Mouse (Mus musculus) hindbrain, embryonic 13.5 days (tissue): ENCODE measurements around the gene Invs. TPM values are rescaled to one million over a fixed set of nuclear protein-coding genes. Genes with fewer than 3 reads are reported as not detected.
"Not testable (repeated sequence)": the region's sequence is repeated elsewhere in the genome, so short reads cannot be mapped to it uniquely, and the experiment has no call there.

Experiments
- ATAC-seq: fragments of 200-750 bp; cut with Nextera tagmentation; 2 replicates; pipeline ENCODE4 v1.8.0; 2017; ENCODE audit warnings: moderate TSS enrichment; ENCODE audit not compliant: low FRiP score
- H3K27ac ChIP-seq: fragments of 300-500 bp; sonication (generic); 2 replicates; pipeline ENCODE4 v1.5.1; 2015; ENCODE audit warnings: inconsistent platforms, mild to moderate bottlenecking, moderate library complexity
- H3K27me3 ChIP-seq: fragments of 300-500 bp; sonication (generic); 2 replicates; pipeline ENCODE4 v1.6.1; 2015; ENCODE audit warnings: mild to moderate bottlenecking, inconsistent platforms
- H3K36me3 ChIP-seq: fragments of 300-500 bp; sonication (generic); 2 replicates; pipeline ENCODE4 v1.6.1; 2015; ENCODE audit warnings: mild to moderate bottlenecking, inconsistent platforms
- H3K4me1 ChIP-seq: fragments of 300-500 bp; sonication (generic); replicated peaks from 2 replicates; pipeline ENCODE4 v1.6.1; 2015; ENCODE audit warnings: inconsistent platforms
- H3K4me2 ChIP-seq: fragments of 300-500 bp; sonication (generic); 2 replicates; pipeline ENCODE4 v1.6.1; 2015; ENCODE audit warnings: inconsistent platforms, mild to moderate bottlenecking, moderate library complexity
- H3K4me3 ChIP-seq: fragments of 300-500 bp; sonication (generic); 2 replicates; pipeline ENCODE4 v1.5.1; 2015; ENCODE audit warnings: mild to moderate bottlenecking, inconsistent platforms
- H3K9ac ChIP-seq: fragments of 300-500 bp; sonication (generic); 2 replicates; pipeline ENCODE4 v1.6.1; 2015; ENCODE audit warnings: mild to moderate bottlenecking, inconsistent platforms
- H3K9me3 ChIP-seq: fragments of 300-500 bp; sonication (generic); 2 replicates; pipeline ENCODE4 v1.6.1; 2016; ENCODE audit warnings: inconsistent platforms
- WGBS: fragments of 180-500 bp; shearing (Covaris S2); methylation state at CpG from one replicate; pipeline ENCODE4 v1.1.7; 2015; 5-methylcytosine and 5-hydroxymethylcytosine counted together
- polyA plus RNA-seq: library from polyadenylated mRNA; unstranded; fragments of >200 nt; fragmentation: Nextera tagmentation; extraction: Ambion mirVana; gene quantifications from 2 replicates; pipeline ENCODE4 v1.2.1, GENCODE M21; 2015

Invs gene
- polyA plus RNA-seq, 1 experiment from 2014 or later = 6.8 TPM

GRCm38 (mm10) chr4:48332453-48333051 lies 53.0 kb downstream of the Invs start:
- Histone ChIP-seq H3K9me3 (no peaks in the 10 kb centered on the region), H3K4me1 (peaks cover 9% of the 10 kb centered on the region; the same call in 1 of the 2 replicates), H3K4me2 (no peak overlapping the region), H3K27me3 (no peaks in the 10 kb centered on the region), H3K9ac (no peak overlapping the region), H3K27ac (no peak overlapping the region), H3K4me3 (no peak overlapping the region), H3K36me3 (no peaks in the 10 kb centered on the region)
- no peak for ATAC-seq
- WGBS = 91% methylated on average over 6 of the region's 6 CpGs

- no peaks in the 10 kb centered on the region for H3K36me3 ChIP-seq
- H3K4me3 ChIP-seq = no peak overlapping the region
- no peak overlapping the region for H3K27ac ChIP-seq
- 12% methylated on average over 7 of the region's 7 CpGs for WGBS
- peaks cover 9% of the 10 kb centered on the region; the same call in 1 of the 2 replicates for H3K4me1 ChIP-seq
- no peaks in the 10 kb centered on the region for H3K27me3 ChIP-seq
- no peaks in the 10 kb centered on the region for H3K9me3 ChIP-seq
- H3K9ac ChIP-seq = no peak overlapping the region
- peak; percentile 66; the same call in 1 of the 2 replicates for ATAC-seq
- H3K4me2 ChIP-seq = 0 out of 2 replicates have a peak overlapping the region, but pooled peaks have one; percentile 4
Measured at GRCm38 (mm10) chr4:48334927-48335763, 55.6 kb downstream of the Invs start.

GRCm38 (mm10) chr4:48342705-48343104 lies 63.1 kb downstream of the Invs start:
- 90% methylated on average over 4 of the region's 4 CpGs for WGBS
- Histone ChIP-seq H3K27ac (no peak overlapping the region), H3K4me1 (no peaks in the 10 kb centered on the region), H3K27me3 (no peaks in the 10 kb centered on the region), H3K36me3 (no peaks in the 10 kb centered on the region), H3K9me3 (no peaks in the 10 kb centered on the region), H3K4me3 (no peak overlapping the region), H3K4me2 (no peak overlapping the region), H3K9ac (no peak overlapping the region)
- ATAC-seq = no peak

GRCm38 (mm10) chr4:48362367-48362766 lies 82.8 kb downstream of the Invs start:
- Histone ChIP-seq H3K4me3 (no peak overlapping the region), H3K4me1 (no peaks in the 10 kb centered on the region), H3K4me2 (no peak overlapping the region), H3K27me3 (no peaks in the 10 kb centered on the region), H3K9me3 (0 out of 2 replicates have a peak, but pooled peaks cover 4% of the 10 kb centered on the region), H3K9ac (no peak overlapping the region), H3K27ac (no peak overlapping the region), H3K36me3 (no peaks in the 10 kb centered on the region)
- no peak for ATAC-seq
- WGBS = 81% methylated on average over 3 of the region's 3 CpGs

GRCm38 (mm10) chr4:48371037-48371436 lies 91.5 kb downstream of the Invs start:
- H3K4me3 ChIP-seq = no peak overlapping the region
- no peaks in the 10 kb centered on the region for H3K4me1 ChIP-seq
- no peaks in the 10 kb centered on the region for H3K27me3 ChIP-seq
- no peak for ATAC-seq
- no peak overlapping the region for H3K9ac ChIP-seq
- no peak overlapping the region for H3K27ac ChIP-seq
- H3K9me3 ChIP-seq = 0 out of 2 replicates have a peak, but pooled peaks cover 3% of the 10 kb centered on the region
- 88% methylated on average over 1 of the region's 1 CpGs for WGBS
- H3K36me3 ChIP-seq = no peaks in the 10 kb centered on the region
- no peak overlapping the region for H3K4me2 ChIP-seq

GRCm38 (mm10) chr4:48380940-48381339 lies 101.4 kb downstream of the Invs start:
- Histone ChIP-seq H3K9me3 (no peaks in the 10 kb centered on the region), H3K9ac (no peak overlapping the region), H3K4me3 (no peak overlapping the region), H3K27ac (no peak overlapping the region), H3K27me3 (no peaks in the 10 kb centered on the region), H3K4me1 (no peaks in the 10 kb centered on the region), H3K4me2 (no peak overlapping the region), H3K36me3 (no peaks in the 10 kb centered on the region)
- no peak for ATAC-seq
- WGBS = 4% methylated on average over 2 of the region's 2 CpGs

GRCm38 (mm10) chr4:48382506-48382905 lies 102.9 kb downstream of the Invs start:
- H3K9ac ChIP-seq = no peak overlapping the region
- H3K4me2 ChIP-seq = no peak overlapping the region
- 85% methylated on average over 5 of the region's 5 CpGs for WGBS
- H3K27me3 ChIP-seq = no peaks in the 10 kb centered on the region
- no peak overlapping the region for H3K27ac ChIP-seq
- H3K36me3 ChIP-seq = no peaks in the 10 kb centered on the region
- H3K9me3 ChIP-seq = no peaks in the 10 kb centered on the region
- no peak overlapping the region for H3K4me3 ChIP-seq
- ATAC-seq = no peak
- H3K4me1 ChIP-seq = no peaks in the 10 kb centered on the region

- no peaks in the 10 kb centered on the region for H3K4me1 ChIP-seq
- 100% methylated on average over 3 of the region's 3 CpGs for WGBS
- no peaks in the 10 kb centered on the region for H3K27me3 ChIP-seq
- no peak overlapping the region for H3K27ac ChIP-seq
- peaks cover 12% of the 10 kb centered on the region for H3K36me3 ChIP-seq
- no peak overlapping the region for H3K9ac ChIP-seq
- H3K9me3 ChIP-seq = no peaks in the 10 kb centered on the region
- no peak overlapping the region for H3K4me3 ChIP-seq
- no peak for ATAC-seq
- no peak overlapping the region for H3K4me2 ChIP-seq
Measured at GRCm38 (mm10) chr4:48396949-48397348, 117.4 kb downstream of the Invs start.

GRCm38 (mm10) chr4:48403066-48403640 lies 123.6 kb downstream of the Invs start:
- H3K9ac ChIP-seq = no peak overlapping the region
- no peak overlapping the region for H3K4me3 ChIP-seq
- H3K4me2 ChIP-seq = no peak overlapping the region
- ATAC-seq = no peak
- H3K9me3 ChIP-seq = no peaks in the 10 kb centered on the region
- H3K36me3 ChIP-seq = peaks cover under 1% of the 10 kb centered on the region; the same call in 1 of the 2 replicates
- WGBS = 69% methylated on average over 16 of the region's 16 CpGs
- no peaks in the 10 kb centered on the region for H3K27me3 ChIP-seq
- no peaks in the 10 kb centered on the region for H3K4me1 ChIP-seq
- no peak overlapping the region for H3K27ac ChIP-seq

- H3K9ac ChIP-seq, H3K27ac ChIP-seq, H3K36me3 ChIP-seq, H3K9me3 ChIP-seq, H3K4me3 ChIP-seq, H3K4me1 ChIP-seq, H3K4me2 ChIP-seq, H3K27me3 ChIP-seq, ATAC-seq: not testable (repeated sequence)
- 93% methylated on average over 8 of the region's 10 CpGs for WGBS
Measured at GRCm38 (mm10) chr4:48405724-48406491, 126.3 kb downstream of the Invs start.

GRCm38 (mm10) chr4:48407350-48408039 lies 127.9 kb downstream of the Invs start:
- ATAC-seq = peak; percentile 64
- 0 out of 2 replicates have a peak overlapping the region, but pooled peaks have one; percentile 20 for H3K4me2 ChIP-seq
- WGBS = 52% methylated on average over 18 of the region's 18 CpGs

More at GRCm38 (mm10) chr4:48407350-48408039, 127.9 kb downstream of the Invs start:
- Histone ChIP-seq H3K27me3 (no peaks in the 10 kb centered on the region), H3K9me3 (no peaks in the 10 kb centered on the region), H3K36me3 (no peaks in the 10 kb centered on the region), H3K9ac (no peak overlapping the region), H3K4me3 (no peak overlapping the region), H3K27ac (no peak overlapping the region), H3K4me1 (no peaks in the 10 kb centered on the region)
